Mouse (Mus musculus): ENCODE data around the gene Cyp8b1.

The Cyp8b1 gene

DNA sequence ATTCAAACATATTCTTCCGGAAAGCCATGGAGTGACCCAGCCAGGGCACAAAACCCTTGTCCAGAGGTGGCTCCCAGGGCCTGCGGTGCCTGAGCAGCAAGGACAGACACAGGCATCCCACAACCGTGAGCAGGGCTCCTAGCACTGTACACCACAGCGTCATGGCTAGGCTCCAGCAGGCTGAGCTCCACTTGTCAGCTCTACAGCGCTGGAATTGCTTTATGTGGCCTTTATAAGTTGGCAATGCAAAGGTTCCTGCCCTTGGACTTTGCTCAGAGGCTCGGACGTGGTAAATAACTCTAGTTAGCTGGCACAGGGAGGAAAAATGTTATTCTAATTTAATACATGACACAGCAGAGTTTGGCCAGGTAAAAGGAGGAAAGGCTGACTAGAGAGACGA, at the start of gene Cyp8b1:
Cyp8b1 (minus strand) TSS at position 204 of the 400 bp plus-strand sequence.
- no peak for DNase-seq (ENCODE audit: low spot score)

DNA sequence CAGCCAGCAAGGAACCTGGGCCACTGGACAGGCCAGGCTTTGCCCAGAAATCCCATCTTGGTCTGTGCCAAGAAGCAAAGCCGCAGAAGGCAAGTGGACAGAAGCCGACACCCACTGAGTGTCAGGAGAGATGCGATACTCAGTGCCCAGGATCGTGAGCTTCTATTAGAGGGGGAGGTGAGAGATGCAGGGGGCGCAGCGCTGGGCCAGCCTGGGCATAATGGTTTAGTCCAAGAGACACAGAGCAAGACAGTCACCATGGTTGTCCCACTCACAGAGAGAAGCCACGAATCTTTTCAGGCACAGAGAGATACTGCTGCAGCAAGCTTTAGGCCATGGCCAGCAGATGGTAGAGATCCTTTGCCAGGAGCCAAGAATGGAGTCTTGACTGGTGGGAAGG, 48.8 kb upstream of the Cyp8b1 start:
- no peak for DNase-seq (ENCODE audit: low spot score)

DNA sequence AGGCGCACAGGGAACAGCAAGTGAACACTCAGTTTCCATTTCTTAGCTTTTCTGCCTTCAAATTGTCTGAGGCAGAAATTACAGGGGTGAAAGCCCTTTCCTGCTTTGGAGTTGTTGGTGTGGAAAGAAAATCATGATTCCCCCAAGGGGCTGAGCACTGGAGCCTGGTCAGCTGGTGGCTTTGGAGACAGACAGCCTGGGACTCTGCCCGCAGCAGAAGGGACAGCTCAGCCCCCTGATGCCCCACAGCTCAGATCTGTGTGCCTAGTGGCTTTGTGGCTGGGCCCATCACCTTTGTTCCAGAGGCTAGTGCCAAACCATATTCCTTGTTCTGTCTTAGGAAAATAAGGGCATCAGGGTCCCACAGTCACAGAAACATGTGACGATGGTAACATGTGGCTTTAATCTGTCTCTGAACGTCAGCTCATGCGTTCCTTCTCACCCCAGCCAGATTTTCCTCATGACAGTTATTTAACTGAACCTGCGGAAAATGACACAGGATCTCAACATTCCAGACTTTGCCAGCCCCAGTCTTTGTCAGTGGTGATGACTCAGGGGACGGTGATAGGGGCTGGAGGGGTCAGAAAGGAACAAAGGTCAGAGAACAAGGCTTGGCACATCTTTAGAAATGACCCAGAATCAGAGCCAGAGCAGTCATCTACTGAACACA, 44.0 kb upstream of the Cyp8b1 start:
- DNase-seq (ENCODE audit: low spot score) = no peak

DNA sequence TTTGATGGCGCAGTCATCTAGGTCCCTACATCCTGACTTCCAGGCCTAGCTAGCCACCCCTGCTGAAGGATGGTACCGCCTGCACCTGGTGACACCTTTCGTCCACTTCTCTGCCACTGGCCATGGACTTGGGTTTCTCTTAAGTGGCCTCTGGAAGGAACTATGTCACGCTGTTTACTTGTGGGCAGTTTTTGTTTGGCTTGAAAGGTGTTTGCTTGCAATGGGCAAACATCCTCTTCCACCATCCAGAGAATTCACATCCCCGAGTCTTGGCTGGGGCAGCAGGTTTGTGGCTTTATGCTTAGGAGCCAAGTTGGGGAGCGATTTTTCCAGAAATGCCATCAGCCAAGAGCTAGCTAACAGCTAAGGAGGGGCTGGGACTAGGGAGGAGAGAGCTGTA, 36.5 kb upstream of the Cyp8b1 start:
- no peak for DNase-seq (ENCODE audit: low spot score)

DNA sequence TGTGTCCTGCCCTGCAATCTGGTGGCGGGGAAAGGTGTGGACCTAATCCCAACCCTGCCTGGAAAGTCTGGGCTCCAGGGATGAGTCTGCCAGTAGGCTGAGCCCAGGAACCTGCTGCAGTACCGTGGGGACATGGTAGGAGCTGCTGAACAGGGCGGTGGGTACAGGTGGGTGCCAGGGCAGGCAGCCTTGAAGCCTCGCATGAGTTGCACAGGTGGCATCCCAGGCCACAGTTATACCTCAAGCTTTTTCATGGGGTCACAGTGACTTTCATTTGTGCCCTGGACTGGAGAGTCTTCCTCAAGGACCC, 35.0 kb upstream of the Cyp8b1 start:
- DNase-seq (ENCODE audit: low spot score) = no peak

DNA sequence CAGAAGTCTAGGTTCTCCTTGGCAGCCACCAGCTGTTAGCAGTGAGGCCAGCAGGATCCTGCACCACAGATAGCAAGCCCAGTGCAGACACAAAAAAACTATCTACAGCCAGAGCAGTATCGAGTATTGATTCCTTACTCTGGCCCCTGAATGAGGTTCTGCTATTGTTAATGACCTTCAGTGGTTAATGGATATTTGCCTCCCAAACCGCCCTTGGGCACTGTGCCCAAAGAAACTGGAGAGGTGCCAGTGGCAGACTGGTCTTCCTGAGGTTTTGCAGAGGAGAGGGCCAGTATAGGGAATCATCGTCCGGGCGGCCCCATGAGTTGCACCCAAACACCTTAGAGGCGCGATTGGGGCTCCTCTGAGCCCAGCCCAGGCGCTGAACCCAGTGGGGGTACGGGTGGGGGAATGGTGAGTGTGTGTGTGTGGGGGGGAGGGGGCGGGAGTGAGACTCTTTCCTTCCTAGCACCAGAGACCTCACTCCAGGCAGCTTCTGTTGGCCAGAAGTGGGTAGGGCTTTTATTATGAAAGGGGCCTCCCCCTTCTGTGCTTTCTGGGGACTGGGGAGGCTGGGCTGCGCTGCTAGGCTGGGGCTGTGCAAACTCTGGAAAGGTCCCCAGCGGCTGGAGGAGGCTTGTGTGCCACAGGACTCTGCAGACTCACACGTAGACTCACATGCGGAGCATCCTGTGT, 34.5 kb upstream of the Cyp8b1 start, which contains the start of gene Fam198a:
Fam198a (plus strand) TSS at position 571 of the 696 bp plus-strand sequence.
- no peak for DNase-seq (ENCODE audit: low spot score)

DNA sequence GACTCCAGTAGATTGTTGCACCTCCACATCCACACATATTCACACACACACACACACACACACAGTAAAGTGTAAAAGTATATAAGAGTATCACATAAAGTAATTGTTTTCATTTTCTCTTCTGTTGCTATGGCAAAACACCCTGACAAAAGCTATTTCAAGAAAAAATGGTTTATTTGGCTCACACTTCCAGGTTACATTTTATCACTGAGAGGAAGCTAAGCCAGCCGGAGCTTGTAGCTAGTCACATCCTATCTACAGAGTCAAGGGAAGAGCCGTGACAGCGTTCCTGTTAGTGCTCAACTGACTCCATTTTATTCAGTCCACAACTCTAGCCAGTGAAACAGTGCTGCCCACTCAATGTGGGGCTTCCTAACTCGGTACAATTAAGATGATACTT, 32.3 kb upstream of the Cyp8b1 start:
- DNase-seq (ENCODE audit: low spot score) = no peak

DNA sequence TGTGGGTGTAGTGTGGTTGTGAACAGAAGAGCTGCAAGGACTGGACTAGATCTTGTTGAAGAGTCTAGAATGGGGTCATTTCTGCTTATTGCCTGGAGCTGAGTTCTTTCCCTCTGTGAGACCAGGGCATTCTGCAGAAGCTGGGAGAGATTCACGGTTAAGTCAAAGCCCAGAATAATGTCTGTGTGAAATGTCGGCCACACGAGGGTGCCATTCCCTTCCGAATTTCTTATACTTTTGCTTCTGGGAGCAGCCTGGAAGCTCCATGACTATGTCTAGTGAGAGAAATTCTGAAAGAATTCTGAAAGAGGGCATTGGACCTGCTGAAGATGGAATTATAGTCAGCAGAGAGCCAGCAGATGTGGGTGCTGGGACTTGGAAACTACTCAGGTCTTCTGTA, 31.7 kb upstream of the Cyp8b1 start:
- DNase-seq (ENCODE audit: low spot score) = no peak

DNA sequence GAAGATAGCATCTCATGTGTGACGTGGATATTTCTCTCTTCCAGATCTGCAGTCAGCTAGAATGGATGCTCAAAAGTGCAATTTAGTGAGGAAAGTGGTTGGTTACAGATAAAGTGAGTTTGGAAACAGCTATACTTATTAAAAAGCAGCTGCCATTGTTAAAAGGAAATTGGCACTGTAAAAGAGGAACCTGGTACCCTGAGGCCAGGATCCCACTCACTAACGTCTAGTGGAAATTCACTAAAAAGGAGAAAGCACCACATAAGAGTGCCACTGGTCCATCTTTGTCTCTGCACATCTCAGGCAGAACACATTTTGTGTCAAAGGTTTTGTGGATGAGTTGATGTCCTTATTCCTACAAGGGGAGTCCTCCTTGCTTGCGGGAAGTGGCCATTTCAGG, 27.5 kb upstream of the Cyp8b1 start:
- DNase-seq (ENCODE audit: low spot score) = no peak

DNA sequence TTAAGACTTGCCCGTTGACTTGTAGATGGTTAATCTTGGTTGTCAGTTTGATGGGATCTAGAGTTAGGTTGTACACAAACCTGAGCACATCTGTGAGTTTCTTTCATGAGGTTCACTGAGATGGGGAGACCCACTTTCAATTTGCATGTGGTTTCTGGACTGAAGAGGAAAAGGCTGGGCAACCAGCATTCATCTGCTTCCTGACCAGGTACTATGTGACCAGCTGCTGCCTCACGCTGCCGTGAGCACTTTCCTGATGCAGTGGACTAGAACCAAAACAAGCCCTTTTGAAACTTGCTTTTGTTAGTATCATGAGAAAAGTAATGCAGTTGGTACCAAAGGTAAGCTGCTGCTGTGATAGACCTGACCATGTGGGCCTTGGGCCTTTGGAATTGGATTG, 26.9 kb upstream of the Cyp8b1 start:
- no peak for DNase-seq (ENCODE audit: low spot score)

DNA sequence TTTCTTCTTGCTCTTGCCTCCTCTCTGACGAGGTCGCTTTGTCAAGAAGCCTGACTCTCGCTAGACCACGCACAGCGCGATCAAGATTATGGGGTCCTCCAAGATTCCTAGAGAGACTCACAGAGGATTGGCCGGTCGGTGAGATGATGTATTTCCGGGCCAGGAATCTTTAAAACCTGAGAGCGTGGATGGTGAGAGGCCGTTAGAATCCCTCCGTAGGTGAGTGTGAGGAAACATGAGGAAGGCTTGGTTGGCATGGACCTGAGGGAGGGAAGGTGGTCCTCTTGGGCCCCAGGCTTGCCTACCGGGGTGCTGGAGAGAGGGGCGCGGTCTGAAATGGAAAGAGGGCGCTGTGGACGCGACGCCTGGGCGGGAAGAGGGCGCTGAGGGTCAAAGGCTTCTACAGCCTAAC, 21.8 kb upstream of the Cyp8b1 start:
- peak; percentile 44 for DNase-seq (ENCODE audit: low spot score)

DNA sequence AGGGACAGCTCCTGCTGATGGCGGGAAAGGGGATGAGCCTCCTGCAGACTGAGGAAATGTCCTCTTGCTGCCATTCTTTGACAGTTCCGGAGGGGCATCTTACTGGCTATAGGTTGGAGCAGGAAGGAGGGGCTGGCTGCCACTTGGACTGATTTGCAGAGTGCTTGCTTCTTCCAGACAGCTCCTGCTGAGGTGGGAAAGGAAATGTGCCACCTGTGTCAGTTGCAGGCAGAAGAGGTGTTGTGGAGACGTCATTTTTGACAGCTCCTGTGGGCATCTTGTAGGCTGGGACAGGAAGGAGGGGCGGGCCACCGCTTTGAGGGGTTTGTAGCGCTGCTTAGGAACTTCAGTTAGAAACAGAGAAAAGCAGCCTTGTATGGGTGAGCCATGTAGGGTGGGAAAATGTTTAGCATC, 21.4 kb upstream of the Cyp8b1 start:
- no peak for DNase-seq (ENCODE audit: low spot score)

DNA sequence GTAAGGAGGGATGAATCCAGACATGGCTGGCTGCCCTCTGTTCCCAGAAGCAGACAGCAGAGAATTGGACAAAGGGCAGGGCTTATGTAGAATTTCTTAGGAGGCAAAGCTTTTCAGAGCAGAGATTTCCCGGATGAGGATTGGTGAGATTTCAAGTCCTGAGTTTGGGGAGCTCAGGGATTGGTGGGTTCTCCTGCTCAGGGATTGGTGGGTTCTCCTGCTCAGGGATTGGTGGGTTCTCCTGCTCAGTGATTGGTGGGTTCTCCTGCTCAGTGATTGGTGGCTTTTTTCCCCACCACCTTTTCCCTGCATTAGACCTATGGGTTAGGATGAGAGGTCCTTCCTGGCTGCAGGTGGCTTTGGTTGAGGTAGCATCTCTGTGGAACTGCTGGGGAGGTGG, 20.8 kb upstream of the Cyp8b1 start:
- DNase-seq (ENCODE audit: low spot score) = no peak

DNA sequence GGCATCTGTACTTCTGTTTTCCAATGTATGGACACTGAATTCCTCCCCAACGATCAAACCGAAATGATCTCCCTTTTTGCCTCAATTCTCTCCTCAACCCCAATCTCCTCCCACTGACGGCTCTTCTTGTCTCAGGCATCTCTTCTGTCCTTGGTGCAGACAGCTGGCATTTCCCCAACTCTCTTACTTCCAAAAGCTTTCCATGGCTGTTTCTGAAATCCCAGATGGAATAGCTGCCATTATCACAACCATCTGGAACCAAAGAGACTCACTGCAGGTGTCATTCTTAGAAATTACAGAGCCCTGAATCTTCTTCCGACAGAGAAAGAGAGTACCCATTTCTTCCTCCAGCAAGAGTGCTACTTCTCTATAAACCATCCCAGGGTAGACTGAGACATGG, 18.8 kb upstream of the Cyp8b1 start:
- DNase-seq (ENCODE audit: low spot score) = no peak

DNA sequence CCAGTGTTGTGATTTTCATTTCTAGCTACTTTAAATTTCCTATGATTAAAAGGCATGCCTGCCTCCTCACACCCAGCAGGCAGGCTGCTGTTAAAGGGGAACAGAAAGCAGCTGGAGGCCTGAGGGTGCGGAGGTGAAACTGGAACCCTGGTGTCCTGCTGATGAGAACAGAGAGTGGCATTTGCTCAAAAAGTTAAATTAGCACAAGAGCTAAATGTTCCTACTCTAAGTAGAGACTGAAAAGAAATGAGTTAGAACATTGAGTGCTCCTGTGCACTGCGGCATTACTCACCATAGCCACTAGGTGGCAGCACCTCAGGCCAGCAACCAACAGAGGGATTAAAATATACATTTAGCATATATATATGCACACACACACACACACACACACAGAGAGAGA, 12.4 kb upstream of the Cyp8b1 start:
- DNase-seq (ENCODE audit: low spot score) = peak; percentile 48

DNA sequence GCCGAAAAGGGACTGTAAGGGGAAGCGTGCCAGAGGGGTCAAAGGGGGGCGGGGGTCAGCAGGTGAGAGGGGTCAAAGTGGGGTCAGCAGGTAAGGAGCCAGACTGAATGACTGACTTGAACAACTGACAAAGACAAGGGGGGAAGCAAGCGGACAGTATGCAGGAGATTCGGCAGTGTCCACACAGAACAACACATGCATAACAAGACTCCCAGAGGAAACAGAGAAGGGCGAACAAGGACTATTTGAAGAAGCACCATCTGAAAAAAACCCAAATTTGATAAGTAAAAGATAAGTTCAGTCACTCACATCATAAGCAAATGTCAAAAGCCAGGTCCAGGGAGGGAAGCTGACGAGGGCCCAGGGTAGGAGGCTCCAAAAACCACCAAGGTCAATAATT, 11.6 kb upstream of the Cyp8b1 start:
- DNase-seq (ENCODE audit: low spot score) = no peak

DNA sequence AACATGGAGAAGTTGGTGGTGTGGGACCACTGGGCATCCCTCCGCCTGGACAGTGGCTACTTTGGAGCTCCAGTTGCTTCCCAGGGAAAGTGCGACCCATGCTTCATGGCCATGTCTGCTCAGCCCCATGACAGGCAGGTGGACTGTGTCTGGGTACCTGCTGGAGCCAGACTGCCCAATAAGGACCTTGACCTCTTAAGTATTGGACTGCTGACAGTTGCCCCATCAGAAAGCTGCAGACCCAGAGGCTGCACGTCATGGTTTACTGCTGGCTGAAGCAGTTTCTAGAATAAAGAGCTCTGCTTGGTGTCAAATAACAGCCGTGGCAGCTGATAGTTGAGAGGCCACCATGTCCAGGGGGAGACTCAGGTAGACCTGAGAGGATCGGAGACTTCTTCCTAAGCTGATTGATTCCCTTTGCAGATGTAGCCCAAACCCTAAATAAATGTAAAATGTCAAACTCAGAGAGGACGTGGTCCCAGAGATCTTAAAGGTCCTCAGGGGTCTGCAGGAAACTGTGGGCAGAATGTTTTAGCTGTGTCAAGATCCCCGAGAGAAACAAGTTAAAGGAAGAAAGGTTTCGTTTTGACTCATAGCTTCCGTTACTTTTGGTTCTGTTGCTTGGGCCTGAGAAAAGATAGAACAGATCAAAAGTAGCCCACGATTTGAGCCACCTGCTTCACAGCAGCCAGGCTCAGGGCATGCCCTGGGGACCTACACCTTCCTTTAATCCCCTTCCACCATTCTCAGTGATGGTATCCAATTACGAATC, 10.7 kb upstream of the Cyp8b1 start:
- no peak for DNase-seq (ENCODE audit: low spot score)

DNA sequence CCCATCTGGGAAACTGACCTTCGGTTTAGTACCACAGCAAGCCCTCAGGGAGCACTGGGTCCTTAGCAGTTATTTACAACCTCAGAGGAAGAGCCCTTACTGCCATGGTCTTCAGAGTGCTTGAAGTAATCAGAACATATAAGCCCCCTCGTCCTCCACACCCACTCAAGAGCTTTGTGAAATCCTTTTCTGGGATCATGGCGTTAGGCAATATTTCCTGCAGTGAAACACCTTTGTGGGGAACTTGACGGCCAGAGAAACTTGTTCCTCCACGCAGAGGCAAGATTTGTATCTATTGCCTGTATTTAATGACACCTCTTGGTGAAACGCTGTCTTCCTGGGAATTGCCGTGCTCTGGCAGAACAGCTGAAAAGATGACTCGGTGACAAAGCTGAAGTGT, 9.9 kb upstream of the Cyp8b1 start:
- no peak for DNase-seq (ENCODE audit: low spot score)

DNA sequence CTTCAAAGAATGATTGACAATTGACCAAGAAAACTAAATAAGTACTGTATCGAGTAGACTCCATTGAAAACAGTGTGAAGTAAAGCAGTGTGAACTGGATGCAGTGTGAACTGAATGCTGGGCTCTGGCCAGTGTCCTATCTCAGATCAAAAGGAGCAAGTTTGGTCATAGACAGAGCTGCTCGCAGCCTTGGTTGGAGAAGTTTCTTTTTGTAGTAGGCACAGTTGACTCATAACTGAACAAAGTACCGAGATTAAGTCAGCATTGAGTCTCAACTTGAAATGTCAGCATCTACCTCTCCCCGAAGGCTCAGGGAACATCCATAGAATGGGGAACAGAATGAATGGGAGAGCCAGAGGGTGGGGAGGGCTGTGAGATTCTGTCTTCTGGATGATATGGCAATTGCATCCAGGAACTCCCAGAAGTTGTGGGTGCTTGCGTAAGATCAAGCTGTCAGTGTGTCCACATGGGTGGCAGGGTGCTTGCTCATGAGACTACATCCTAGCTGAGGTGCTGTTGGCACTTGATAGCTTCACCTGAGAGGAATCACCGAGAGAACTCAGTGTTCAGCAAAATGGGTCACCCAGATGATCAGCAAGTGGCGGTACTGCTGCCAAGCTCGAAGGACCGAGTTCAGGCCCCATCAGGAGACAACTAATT, 8.9 kb upstream of the Cyp8b1 start:
- DNase-seq (ENCODE audit: low spot score) = no peak

DNA sequence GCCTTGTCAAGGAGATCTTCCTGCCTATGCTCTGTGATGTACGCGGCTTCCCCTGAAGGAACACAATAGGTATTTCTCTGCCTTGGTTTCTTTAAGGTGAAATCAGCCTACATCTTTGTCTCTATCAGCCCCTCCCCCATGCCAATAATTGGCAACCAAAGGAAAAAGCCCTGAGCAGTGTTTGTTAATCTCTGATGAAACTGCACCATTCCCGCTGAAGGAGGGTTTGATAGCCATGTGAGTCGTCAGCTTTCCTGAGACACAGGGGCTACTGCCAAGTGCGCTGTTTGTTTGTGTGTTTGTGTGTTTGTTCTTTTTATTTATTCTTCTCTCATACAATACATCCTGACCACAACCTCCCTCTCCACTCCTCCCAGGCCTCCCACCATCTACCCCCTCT, 7.8 kb upstream of the Cyp8b1 start:
- no peak for DNase-seq (ENCODE audit: low spot score)

DNA sequence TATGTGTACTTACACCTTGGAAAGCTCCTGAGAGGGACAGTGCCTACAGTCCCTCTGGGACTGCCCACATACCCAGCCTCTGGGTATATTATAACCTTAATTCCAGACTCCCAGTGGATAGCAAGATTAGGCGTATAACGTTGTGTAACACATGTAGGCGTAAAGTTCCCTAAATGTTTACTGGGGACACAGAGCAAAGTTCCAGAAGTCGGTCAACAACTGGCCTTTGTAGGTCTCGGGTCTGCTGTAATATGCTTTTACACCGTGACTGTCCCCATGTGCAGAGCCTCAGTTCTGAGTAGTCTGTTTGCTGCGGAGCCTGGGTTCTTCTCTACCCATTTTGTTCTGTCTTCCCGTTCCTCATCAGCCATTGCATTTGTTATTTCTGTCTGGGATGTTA, 7.3 kb upstream of the Cyp8b1 start:
- no peak for DNase-seq (ENCODE audit: low spot score)

DNA sequence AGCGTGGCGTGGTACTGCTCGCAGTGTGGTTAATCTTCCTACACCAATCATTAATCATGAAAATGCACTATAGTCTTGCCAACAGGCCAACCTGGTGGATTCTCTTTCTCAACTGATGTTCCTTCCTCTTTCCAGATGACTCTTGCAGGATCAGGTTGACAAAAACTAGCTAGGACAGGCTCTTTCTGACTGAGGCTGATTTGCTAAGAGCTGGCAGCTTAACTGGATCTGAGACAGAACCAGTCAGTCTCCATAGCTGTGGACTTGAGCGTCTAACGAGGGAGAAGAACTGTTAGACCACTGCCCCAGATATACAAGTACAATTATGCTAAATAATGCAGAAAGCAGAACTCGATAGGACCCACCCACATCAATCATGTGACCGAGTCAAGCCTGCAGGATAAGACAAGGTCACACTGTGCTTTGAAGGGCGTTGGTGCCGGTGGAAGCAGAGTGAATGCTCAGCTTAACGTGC, 3.0 kb upstream of the Cyp8b1 start:
- no peak for DNase-seq (ENCODE audit: low spot score)

DNA sequence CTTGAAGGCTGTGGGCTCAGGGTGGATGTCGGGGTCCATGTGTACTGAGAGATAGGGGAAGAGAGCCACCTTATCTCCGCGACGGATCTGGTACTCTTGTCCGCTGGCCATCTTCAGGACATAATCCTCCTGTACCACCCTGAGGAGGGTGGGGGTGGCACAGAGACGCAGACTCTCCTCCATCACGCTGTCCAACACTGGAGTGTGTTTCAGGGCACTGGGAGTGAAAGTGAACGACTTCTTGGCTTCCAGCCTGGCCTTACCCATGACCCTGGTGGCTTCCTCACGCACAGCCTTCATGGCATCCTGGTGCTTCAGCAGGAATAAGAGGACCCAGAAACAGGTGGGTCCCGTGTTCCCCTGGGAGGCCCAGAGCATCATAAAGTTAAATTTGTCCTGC, 1.0 kb downstream of the Cyp8b1 start:
- no peak for DNase-seq (ENCODE audit: low spot score)

Data from c-Kit-positive CD71-positive TER-119-positive erythroid progenitor cells, embryonic 14.5 days (primary cell).